In genomic region chr9:56418738-56419239, GRCm38 (mm10) we compare ENCODE assay signal across 8 mouse cellular contexts. TPM values are rescaled to one million over a fixed set of nuclear protein-coding genes. Genes with fewer than 3 reads are reported as not detected.
DNase-seq lines count a peak whose midpoint lies in the region; ATAC-seq and TF ChIP-seq lines count a peak whose summit lies in the region.

No protein-coding gene starts in this region.

- H3K36me3 ChIP-seq in intestine, embryonic 14.5 days (ENCODE audit: control insufficient read depth, insufficient read depth, low read length), result no peaks in the 10 kb centered on the region

- peak; percentile 64 for ATAC-seq in common myeloid progenitor, adult 5-6 weeks (replicated peaks; ENCODE audit: low read depth, poor library complexity, severe bottlenecking)
- peak; percentile 29; the same call in 1 of the 2 replicates for ATAC-seq in intestine, embryonic 14.5 days (replicated peaks; ENCODE audit: low FRiP score, low TSS enrichment, low read depth)
- peak; percentile 64 for ATAC-seq in megakaryocyte-erythroid progenitor cell, adult 5-6 weeks (replicated peaks; ENCODE audit: low FRiP score, low TSS enrichment, poor library complexity, severe bottlenecking)

- H3K9ac ChIP-seq in intestine, embryonic 14.5 days (ENCODE audit: low read length), result peak overlapping the region; percentile 65

- H3K4me1 ChIP-seq in intestine, embryonic 14.5 days (replicated peaks; ENCODE audit: control insufficient read depth, insufficient read depth, low read length), result peaks cover 24% of the 10 kb centered on the region

- H3K27ac ChIP-seq in gastrocnemius, adult 2 months, result peak overlapping the region; percentile 99
- peak overlapping the region; percentile 89 for H3K27ac ChIP-seq in intestine, embryonic 14.5 days (ENCODE audit: low read depth)

- peak overlapping the region; percentile 87 for H3K4me2 ChIP-seq in intestine, embryonic 14.5 days (ENCODE audit: low read length)

- intact Hi-C loops in gastrocnemius, adult 2 months (cut with DNase I), result loop anchor here (2.0 to 5.0 kb wide), 3 partner anchors 134 to 206 kb away; no protein-coding TSS in a partner anchor
- intact Hi-C loops in left cerebral cortex, postnatal 14 days (cut with DNase I), result loop anchor here (2.0 to 5.0 kb wide), 3 partner anchors 88 to 206 kb away; no protein-coding TSS in a partner anchor

- no peaks in the 10 kb centered on the region for H3K27me3 ChIP-seq in intestine, embryonic 14.5 days (replicated peaks; ENCODE audit: control insufficient read depth, insufficient read depth, low read length)

- peak; percentile 11 for DNase-seq in WW6 (ENCODE audit: low read depth, low spot score)
- peak; percentile 73 for DNase-seq in gastrocnemius, adult 2 months
- DNase-seq in intestine, embryonic 14.5 days (ENCODE audit: low spot score), result peak; percentile 88
- DNase-seq in left cerebral cortex, postnatal 14 days (ENCODE audit: low spot score in 2 of 2), result peak; percentile 80 to 92
- peak; percentile 73 for DNase-seq in skeletal muscle tissue, adult 2 months (ENCODE audit: low read depth, low spot score)
- DNase-seq in retina, embryonic 14.5 days (ENCODE audit: low spot score), result no peak

- peak overlapping the region; percentile 99 for H3K4me3 ChIP-seq in gastrocnemius, adult 2 months
- peak overlapping the region; percentile 52 for H3K4me3 ChIP-seq in intestine, embryonic 14.5 days (ENCODE audit: low read depth, low read length)

- no peaks in the 10 kb centered on the region for H3K9me3 ChIP-seq in intestine, embryonic 14.5 days (ENCODE audit: control insufficient read depth, low read length)

- WGBS in intestine, embryonic 14.5 days, result 0% methylated on average over 11 of the region's 11 CpGs

- no peak for TF ChIP-seq CTCF in gastrocnemius, adult 2 months (IDR thresholded peaks at IDR 0.05)

RNA-seq across cellular contexts. Expression of gene Hmg20a, which starts 0.4 kb away (rescaled TPM):
- total RNA-seq in common myeloid progenitor, adult 5-6 weeks (2017), result 26.3 and 30.5 TPM in 2 replicates
- total RNA-seq in gastrocnemius, adult 2 months (2021), result 10 to 100 TPM; 14.7 to 14.8 TPM
- 52.2 and 59.9 TPM in 2 replicates for polyA plus RNA-seq in intestine, embryonic 14.5 days (2014; fragmentation: Nextera tagmentation; extraction: Ambion mirVana)
- 10 to 100 TPM; 58.9 to 63.1 TPM for total RNA-seq in left cerebral cortex, postnatal 14 days (2021)
- total RNA-seq in megakaryocyte-erythroid progenitor cell, adult 5-6 weeks (2014; fragmentation: Nextera tagmentation), result 29.9 and 41.5 TPM in 2 replicates
- total RNA-seq in megakaryocyte-erythroid progenitor cell, adult 5-6 weeks (2017), result 24.1 and 25.0 TPM in 2 replicates

RNA-seq across cellular contexts. Expression of gene Peak1, which starts 0.9 kb away (rescaled TPM):
- total RNA-seq in common myeloid progenitor, adult 5-6 weeks (2017), result 24.8 and 30.2 TPM in 2 replicates
- 10 to 100 TPM; 10.8 to 18.2 TPM for total RNA-seq in gastrocnemius, adult 2 months (2021)
- polyA plus RNA-seq in intestine, embryonic 14.5 days (2014; fragmentation: Nextera tagmentation; extraction: Ambion mirVana), result 14.4 and 15.8 TPM in 2 replicates
- 10 to 100 TPM; 24.0 to 24.8 TPM for total RNA-seq in left cerebral cortex, postnatal 14 days (2021)
- 14.4 and 18.8 TPM in 2 replicates for total RNA-seq in megakaryocyte-erythroid progenitor cell, adult 5-6 weeks (2014; fragmentation: Nextera tagmentation)
- 10.1 and 14.1 TPM in 2 replicates for total RNA-seq in megakaryocyte-erythroid progenitor cell, adult 5-6 weeks (2017)
